Mouse (Mus musculus): Measurements from ENCODE around the gene Ahdc1.
A peak's percentile ranks its signal among the peaks of the same experiment; 100 is the strongest.
"Not testable (repeated sequence)": the region's sequence is repeated elsewhere in the genome, so short reads cannot be mapped to it uniquely, and the experiment has no call there.

The Ahdc1 gene

GRCm38 (mm10) chr4:132997469-132998237 is 13.4 kb upstream of the Ahdc1 start:
- DNase-seq, result peak in 1 of 2 experiments; percentile 36

GRCm38 (mm10) chr4:133002896-133003295 is 8.2 kb upstream of the Ahdc1 start:
- DNase-seq, result peak; percentile 57 to 68

- peak in 1 of 2 experiments; percentile 26 for DNase-seq
Measured at GRCm38 (mm10) chr4:133003316-133004018, 7.6 kb upstream of the Ahdc1 start.

- DNase-seq, result peak; percentile 61 to 83
Measured at GRCm38 (mm10) chr4:133005233-133005632, 5.8 kb upstream of the Ahdc1 start.

GRCm38 (mm10) chr4:133005885-133006451 is 5.1 kb upstream of the Ahdc1 start:
- not testable (repeated sequence) for DNase-seq

GRCm38 (mm10) chr4:133007513-133008380 is 3.3 kb upstream of the Ahdc1 start:
- DNase-seq, result peak; percentile 70 to 89

- peak; percentile 64 to 70 for DNase-seq
Measured at GRCm38 (mm10) chr4:133009131-133009530, 1.9 kb upstream of the Ahdc1 start.

- DNase-seq, result peak in 1 of 2 experiments; percentile 29
Measured at GRCm38 (mm10) chr4:133009676-133010075, 1.4 kb upstream of the Ahdc1 start.

GRCm38 (mm10) chr4:133010611-133011010 is 449 bp upstream of the Ahdc1 start:
- peak in 1 of 2 experiments; percentile 66 for DNase-seq

GRCm38 (mm10) chr4:133011821-133012775 is 1.0 kb downstream of the Ahdc1 start:
- DNase-seq, result peak; percentile 67 to 87

- DNase-seq, result peak; percentile 56 to 74
Measured at GRCm38 (mm10) chr4:133012776-133013265, 1.8 kb downstream of the Ahdc1 start.

GRCm38 (mm10) chr4:133013266-133013891 is 2.3 kb downstream of the Ahdc1 start:
- peak; percentile 69 to 92 for DNase-seq

- peak in 1 of 2 experiments; percentile 55 for DNase-seq
Measured at GRCm38 (mm10) chr4:133014088-133014487, 3.0 kb downstream of the Ahdc1 start.

- DNase-seq, result peak in 1 of 2 experiments; percentile 52
Measured at GRCm38 (mm10) chr4:133014896-133015709, 4.0 kb downstream of the Ahdc1 start.

- DNase-seq, result peak in 1 of 2 experiments; percentile 57
Measured at GRCm38 (mm10) chr4:133015710-133016651, 4.9 kb downstream of the Ahdc1 start.

GRCm38 (mm10) chr4:133016677-133017415 is 5.8 kb downstream of the Ahdc1 start:
- peak; percentile 52 to 75 for DNase-seq

GRCm38 (mm10) chr4:133017597-133018262 is 6.7 kb downstream of the Ahdc1 start:
- peak in 1 of 2 experiments; percentile 23 for DNase-seq
